ENCODE assay signal across 9 mouse cellular contexts in the genomic region with DNA sequence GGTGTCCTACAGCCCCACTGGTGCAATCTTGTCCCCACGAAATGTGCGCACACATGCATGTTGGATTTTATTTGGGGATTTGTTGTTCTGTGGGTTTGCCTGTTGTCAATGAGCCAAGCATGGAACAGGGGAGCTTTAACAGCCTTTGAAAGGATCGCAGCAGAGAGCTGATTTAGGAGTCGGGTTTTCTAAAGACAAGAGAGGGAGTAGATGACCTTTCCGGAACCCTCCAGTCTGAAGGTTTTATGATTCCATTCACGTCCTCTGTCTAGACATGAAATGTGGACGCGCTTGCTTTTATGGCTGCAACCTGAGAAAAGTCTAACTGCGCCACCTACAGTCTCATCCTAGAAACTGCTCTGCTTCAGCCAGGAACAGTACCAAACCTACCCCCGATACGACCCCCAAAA. TPM values are rescaled to one million over a fixed set of nuclear protein-coding genes. Genes with fewer than 3 reads are reported as not detected.
A peak's percentile ranks its signal among the peaks of the same experiment; 100 is the strongest.
DNase-seq lines count a peak whose midpoint lies in the region; ATAC-seq and TF ChIP-seq lines count a peak whose summit lies in the region.
"Had no signal": no experiment of that assay in that cellular context is flagged by ENCODE, and none has a peak within 500 bp of the region (broad histone marks: within the 10 kb centered on the region; RNA-seq: fewer than 3 reads in every experiment).

No protein-coding gene starts in this region.

- H3K36me3 ChIP-seq in heart, embryonic 11.5 days (ENCODE audit: control insufficient read depth, insufficient read depth, low read length) = no peaks in the 10 kb centered on the region
- no peaks in the 10 kb centered on the region for H3K36me3 ChIP-seq in forebrain, embryonic 13.5 days (ENCODE audit: poor library complexity, severe bottlenecking)
- H3K36me3 ChIP-seq in hindbrain, embryonic 15.5 days = no peaks in the 10 kb centered on the region
- H3K36me3 ChIP-seq: lung, embryonic 15.5 days had no signal

- TF ChIP-seq CTCF in brain, embryonic 14.5 days (IDR thresholded peaks at IDR 0.05; ENCODE audit: borderline replicate concordance, extremely low read depth, insufficient read depth, insufficient read length) = peak; percentile 74; the same call in 1 of the 2 replicates

- no peak overlapping the region for H3K4me2 ChIP-seq in heart, embryonic 11.5 days
- peak overlapping the region; percentile 24; the same call in 1 of the 2 replicates for H3K4me2 ChIP-seq in forebrain, embryonic 13.5 days
- H3K4me2 ChIP-seq in hindbrain, embryonic 15.5 days = peak overlapping the region; percentile 37
- H3K4me2 ChIP-seq: lung, embryonic 15.5 days had no signal

- no peak overlapping the region for H3K9ac ChIP-seq in heart, embryonic 11.5 days (ENCODE audit: low read depth, low read length)
- no peak overlapping the region for H3K9ac ChIP-seq in forebrain, embryonic 13.5 days
- H3K9ac ChIP-seq in hindbrain, embryonic 15.5 days = no peak overlapping the region
- H3K9ac ChIP-seq: lung, embryonic 15.5 days had no signal

- H3K4me3 ChIP-seq in heart, embryonic 11.5 days (ENCODE audit: low read depth, low read length) = no peak overlapping the region
- H3K4me3 ChIP-seq in forebrain, embryonic 13.5 days = no peak overlapping the region
- no peak overlapping the region for H3K4me3 ChIP-seq in hindbrain, embryonic 15.5 days
- H3K4me3 ChIP-seq: lung, embryonic 15.5 days had no signal

- H3K27me3 ChIP-seq in heart, embryonic 11.5 days (ENCODE audit: control insufficient read depth, insufficient read depth, low read length) = no peaks in the 10 kb centered on the region
- no peaks in the 10 kb centered on the region for H3K27me3 ChIP-seq in forebrain, embryonic 13.5 days
- H3K27me3 ChIP-seq in hindbrain, embryonic 15.5 days = no peaks in the 10 kb centered on the region
- H3K27me3 ChIP-seq: lung, embryonic 15.5 days had no signal

- no peaks in the 10 kb centered on the region for H3K9me3 ChIP-seq in heart, embryonic 11.5 days (replicated peaks; ENCODE audit: control insufficient read depth, low read length)
- H3K9me3 ChIP-seq in forebrain, embryonic 13.5 days (replicated peaks) = no peaks in the 10 kb centered on the region
- H3K9me3 ChIP-seq in hindbrain, embryonic 15.5 days = no peaks in the 10 kb centered on the region
- H3K9me3 ChIP-seq: lung, embryonic 15.5 days had no signal

- H3K27ac ChIP-seq in heart, embryonic 11.5 days (ENCODE audit: low read depth, low read length) = no peak overlapping the region
- H3K27ac ChIP-seq in forebrain, embryonic 13.5 days = peak overlapping the region; percentile 70
- H3K27ac ChIP-seq in hindbrain, embryonic 15.5 days (replicated peaks) = peak overlapping the region; percentile 67
- H3K27ac ChIP-seq: lung, embryonic 15.5 days had no signal

- DNase-seq in heart, adult 18-20 months = peak; percentile 38 to 76
- DNase-seq in brain, embryonic 14.5 days (ENCODE audit: low read depth) = peak; percentile 97
- peak; percentile 68 to 77 for DNase-seq in layer of hippocampus, postnatal 10 days (ENCODE audit: low spot score in 2 of 2)
- DNase-seq in right cerebral cortex, postnatal 25 days = peak; percentile 47

- no peaks in the 10 kb centered on the region for H3K4me1 ChIP-seq in heart, embryonic 11.5 days (ENCODE audit: control insufficient read depth, insufficient read depth, low read length)
- peaks cover 26% of the 10 kb centered on the region for H3K4me1 ChIP-seq in forebrain, embryonic 13.5 days
- H3K4me1 ChIP-seq in hindbrain, embryonic 15.5 days (replicated peaks) = peaks cover 21% of the 10 kb centered on the region

- no peak for TF ChIP-seq POLR2A in brain, embryonic 14.5 days (IDR thresholded peaks at IDR 0.05; ENCODE audit: borderline replicate concordance, extremely low read depth, insufficient read depth, insufficient read length, poor library complexity, severe bottlenecking)

- WGBS in heart, embryonic 11.5 days (ENCODE audit: insufficient replicate concordance) = 30% methylated on average over 11 of the region's 11 CpGs
- WGBS in forebrain, embryonic 13.5 days = 14% methylated on average over 11 of the region's 11 CpGs
- 11% methylated on average over 11 of the region's 11 CpGs for WGBS in hindbrain, embryonic 15.5 days

- no peak for ATAC-seq in heart, embryonic 11.5 days (replicated peaks; ENCODE audit: insufficient number of reproducible peaks, low FRiP score, low TSS enrichment)
- peak; percentile 88 for ATAC-seq in forebrain, embryonic 13.5 days
- ATAC-seq in hindbrain, embryonic 15.5 days (ENCODE audit: low FRiP score, low read depth) = peak; percentile 93
- ATAC-seq in megakaryocyte, adult 5-6 weeks (ENCODE audit: poor library complexity, severe bottlenecking) = peak; percentile 77

RNA-seq across cellular contexts. Expression of a gene that starts 23.5 kb away (rescaled TPM):
- 10 to 100 TPM; 14.8 to 19.5 TPM for total RNA-seq in heart, adult 18-20 months (2021)
- polyA plus RNA-seq in heart, embryonic 11.5 days (2014; fragmentation: Nextera tagmentation; extraction: Ambion mirVana) = 45.5 and 50.0 TPM in 2 replicates
- polyA plus RNA-seq in brain, embryonic 14.5 days (2012; rRNA removed) = 53.9 and 61.9 TPM in 2 replicates
- 62.1 and 66.0 TPM in 2 replicates for polyA plus RNA-seq in forebrain, embryonic 13.5 days (2015; fragmentation: Nextera tagmentation; extraction: Ambion mirVana)
- polyA plus RNA-seq in hindbrain, embryonic 15.5 days (2015; fragmentation: Nextera tagmentation; extraction: Ambion mirVana) = 73.4 and 77.8 TPM in 2 replicates
- total RNA-seq in layer of hippocampus, postnatal 10 days (2021) = 10 to 100 TPM; 57.9 to 63.4 TPM
- 25.7 and 27.8 TPM in 2 replicates for total RNA-seq in megakaryocyte, adult 5-6 weeks (2015)
- 41.6 and 58.6 TPM in 2 replicates for total RNA-seq in megakaryocyte, adult 5-6 weeks (2017)

Comparison
In these comparisons a context has a peak if more than half of its experiments do, and no peak if none do; other contexts are left out.
1. DNase-seq: peak in every context shown above with its lines; median percentile 97 in brain, embryonic 14.5 days; 72 in layer of hippocampus, postnatal 10 days; 57 in heart, adult 18-20 months; 47 in right cerebral cortex, postnatal 25 days.